Mouse (Mus musculus) bone marrow, adult 2 months (tissue): Measurements from ENCODE around the gene Maz.

ENCODE experiments used
- CTCF ChIP-seq: fragments of 200-500 bp; IDR thresholded peaks from 2 replicates; pipeline ENCODE4 v1.5.1; 2011; ENCODE audit warnings: low read length, control low read depth; ENCODE audit not compliant: control insufficient read depth, insufficient read depth
- POLR2A ChIP-seq: fragments of 200-500 bp; IDR thresholded peaks from 2 replicates; pipeline ENCODE4 v1.6.1; 2011; ENCODE audit warnings: low read depth, mild to moderate bottlenecking, control low read depth, low read length, borderline replicate concordance; ENCODE audit not compliant: control insufficient read depth

DNA sequence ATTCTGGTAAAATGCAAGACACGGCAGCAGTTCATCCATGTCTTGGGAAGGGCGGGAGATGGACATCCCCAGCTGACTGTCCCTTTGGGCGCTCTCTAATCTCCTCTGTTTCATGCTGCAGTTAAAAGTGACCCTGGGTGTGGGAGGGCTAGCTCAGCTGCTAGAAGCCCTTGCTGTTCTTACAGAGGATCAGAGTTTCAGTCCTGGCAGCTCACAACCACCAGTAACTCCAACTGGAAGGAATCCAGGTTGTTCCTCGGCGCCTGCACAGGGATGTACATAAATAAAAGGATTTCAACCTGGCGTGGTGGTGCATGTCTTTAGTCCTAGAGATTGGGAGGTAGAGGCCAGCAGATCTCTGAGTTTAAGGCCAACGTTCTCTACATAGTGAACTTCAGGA lies 43.7 kb downstream of the Maz start:
- no peak for TF ChIP-seq CTCF
- TF ChIP-seq POLR2A = no peak
